Mouse (Mus musculus): ENCODE data around the gene Osgep.
"Not testable (repeated sequence)": the region's sequence is repeated elsewhere in the genome, so short reads cannot be mapped to it uniquely, and the experiment has no call there.

Gene Osgep

GRCm38 (mm10) chr14:50924281-50925064 lies at the start of gene Osgep, which contains the start of gene Apex1:
Gene Osgep (minus strand): TSS chr14:50924893.
Gene Apex1 (plus strand): TSS chr14:50924968.
- peak; percentile 94 for DNase-seq (ENCODE audit: low read depth)

GRCm38 (mm10) chr14:50973700-50974099 lies 49.0 kb upstream of the Osgep start:
- DNase-seq (ENCODE audit: low read depth), result no peak

GRCm38 (mm10) chr14:50973054-50973453 lies 48.4 kb upstream of the Osgep start:
- DNase-seq (ENCODE audit: low read depth), result not testable (repeated sequence)

- no peak for DNase-seq (ENCODE audit: low read depth)
Observed at GRCm38 (mm10) chr14:50970822-50971221, 46.1 kb upstream of the Osgep start.

GRCm38 (mm10) chr14:50969558-50970544 lies 45.2 kb upstream of the Osgep start:
- no peak for DNase-seq (ENCODE audit: low read depth)

GRCm38 (mm10) chr14:50969041-50969440 lies 44.3 kb upstream of the Osgep start:
- no peak for DNase-seq (ENCODE audit: low read depth)

- DNase-seq (ENCODE audit: low read depth), result no peak
Observed at GRCm38 (mm10) chr14:50968216-50968980, 43.7 kb upstream of the Osgep start.

GRCm38 (mm10) chr14:50958289-50958995 lies 33.7 kb upstream of the Osgep start:
- DNase-seq (ENCODE audit: low read depth), result not testable (repeated sequence)

GRCm38 (mm10) chr14:50957146-50957545 lies 32.5 kb upstream of the Osgep start:
- DNase-seq (ENCODE audit: low read depth), result not testable (repeated sequence)

GRCm38 (mm10) chr14:50956724-50957123 lies 32.0 kb upstream of the Osgep start:
- DNase-seq (ENCODE audit: low read depth), result not testable (repeated sequence)

- not testable (repeated sequence) for DNase-seq (ENCODE audit: low read depth)
Observed at GRCm38 (mm10) chr14:50955942-50956508, 31.3 kb upstream of the Osgep start, which contains the start of gene Pnp2. Gene Pnp2 (plus strand): TSS chr14:50955992.

- DNase-seq (ENCODE audit: low read depth), result no peak
Observed at GRCm38 (mm10) chr14:50955487-50955886, 30.8 kb upstream of the Osgep start.

- not testable (repeated sequence) for DNase-seq (ENCODE audit: low read depth)
Observed at GRCm38 (mm10) chr14:50945526-50945925, 20.8 kb upstream of the Osgep start.

- DNase-seq (ENCODE audit: low read depth), result not testable (repeated sequence)
Observed at GRCm38 (mm10) chr14:50945081-50945480, 20.4 kb upstream of the Osgep start.

GRCm38 (mm10) chr14:50944668-50945033 lies 20.0 kb upstream of the Osgep start:
- DNase-seq (ENCODE audit: low read depth), result not testable (repeated sequence)

GRCm38 (mm10) chr14:50943932-50944667 lies 19.4 kb upstream of the Osgep start, which contains the start of gene Gm49342:
Gene Gm49342 (plus strand): TSS chr14:50944517.
- peak; percentile 89 for DNase-seq (ENCODE audit: low read depth)

GRCm38 (mm10) chr14:50938940-50939339 lies 14.2 kb upstream of the Osgep start:
- DNase-seq (ENCODE audit: low read depth), result no peak

GRCm38 (mm10) chr14:50938119-50938908 lies 13.6 kb upstream of the Osgep start:
- DNase-seq (ENCODE audit: low read depth), result no peak

GRCm38 (mm10) chr14:50936649-50937048 lies 12.0 kb upstream of the Osgep start:
- no peak for DNase-seq (ENCODE audit: low read depth)
